Mouse (Mus musculus): Measurements from ENCODE around the gene Bud13. TPM values are rescaled to one million over a fixed set of nuclear protein-coding genes. Genes with fewer than 3 reads are reported as not detected.
"Not testable (repeated sequence)": the region's sequence is repeated elsewhere in the genome, so short reads cannot be mapped to it uniquely, and the experiment has no call there.

The Bud13 gene
- polyA plus RNA-seq, 1 experiment from 2014 or later, result 17.9 TPM

DNA sequence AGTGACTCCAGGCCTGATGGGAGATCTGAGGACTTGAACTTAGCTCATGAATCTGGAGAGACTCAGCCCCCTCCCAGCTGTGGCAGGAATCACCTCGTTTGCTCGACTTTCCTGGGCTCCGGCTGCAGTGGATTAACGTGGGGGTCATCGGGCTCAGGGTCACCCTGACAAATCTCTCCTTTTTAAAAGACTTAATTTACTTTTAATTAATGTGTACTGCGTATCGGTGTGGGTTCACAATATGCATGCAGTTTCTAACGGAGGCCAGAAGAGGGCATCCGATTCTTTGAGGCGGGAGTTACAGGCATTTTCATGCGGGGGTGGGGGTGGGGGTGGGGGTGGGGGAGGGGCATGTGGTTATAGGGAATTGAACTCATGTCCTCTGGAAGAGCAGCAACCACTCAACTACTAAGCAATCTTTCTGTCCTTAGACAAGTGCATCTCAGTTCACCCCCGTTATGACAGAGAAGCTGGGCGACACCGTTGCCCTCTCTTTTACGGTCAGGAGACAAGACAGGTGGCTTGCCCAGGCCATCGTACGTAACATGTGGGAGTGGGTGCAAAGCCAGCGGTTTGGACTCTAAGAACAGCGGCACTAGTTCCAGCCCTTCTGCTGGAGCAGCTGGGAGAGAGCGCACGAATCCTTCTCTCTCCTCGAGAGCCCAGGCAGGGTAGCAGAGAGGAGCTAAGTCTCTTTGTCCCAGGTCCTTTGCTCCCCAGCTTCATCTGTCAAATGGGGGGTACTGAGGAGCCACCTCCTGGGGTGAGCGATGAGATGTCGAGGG, 47.2 kb downstream of the Bud13 start:
- Histone ChIP-seq H3K36me3 (ENCODE audit: control insufficient read depth, insufficient read depth) (no peaks in the 10 kb centered on the region), H3K4me2 (ENCODE audit: low read length) (no peak overlapping the region), H3K27ac (ENCODE audit: low read length) (no peak overlapping the region), H3K27me3 (replicated peaks; ENCODE audit: control insufficient read depth, insufficient read depth, low read length) (no peaks in the 10 kb centered on the region), H3K9ac (replicated peaks; ENCODE audit: low read depth, low read length) (no peak overlapping the region), H3K9me3 (ENCODE audit: control insufficient read depth, low read length) (no peaks in the 10 kb centered on the region), H3K4me3 (replicated peaks; ENCODE audit: low read length) (no peak overlapping the region), H3K4me1 (replicated peaks; ENCODE audit: control insufficient read depth, insufficient read depth, low read length) (peaks cover 20% of the 10 kb centered on the region)
- no peak for ATAC-seq
- WGBS, result 19% methylated on average over 24 of the region's 24 CpGs

DNA sequence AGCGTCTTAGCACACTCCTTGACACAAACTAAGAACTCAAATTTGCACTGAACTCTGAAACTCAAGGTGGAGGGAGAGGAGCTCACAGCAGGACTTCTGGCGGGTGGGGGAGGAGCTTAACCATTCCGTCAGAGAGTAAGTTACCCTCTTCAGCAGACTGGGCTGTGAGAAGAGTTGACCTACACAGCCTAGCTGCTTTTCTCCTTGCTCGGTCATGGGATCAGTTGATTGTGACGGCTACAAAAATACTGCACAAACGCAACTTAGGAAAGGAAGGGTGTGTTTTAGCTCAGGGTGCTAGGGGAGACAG, 47.7 kb downstream of the Bud13 start:
- Histone ChIP-seq H3K27me3 (replicated peaks; ENCODE audit: control insufficient read depth, insufficient read depth, low read length) (no peaks in the 10 kb centered on the region), H3K4me3 (replicated peaks; ENCODE audit: low read length) (no peak overlapping the region), H3K9me3 (ENCODE audit: control insufficient read depth, low read length) (no peaks in the 10 kb centered on the region), H3K4me1 (replicated peaks; ENCODE audit: control insufficient read depth, insufficient read depth, low read length) (peaks cover 18% of the 10 kb centered on the region), H3K36me3 (ENCODE audit: control insufficient read depth, insufficient read depth) (no peaks in the 10 kb centered on the region), H3K9ac (replicated peaks; ENCODE audit: low read depth, low read length) (no peak overlapping the region), H3K27ac (ENCODE audit: low read length) (no peak overlapping the region), H3K4me2 (ENCODE audit: low read length) (no peak overlapping the region)
- 56% methylated on average over 6 of the region's 6 CpGs for WGBS
- ATAC-seq, result no peak

- Histone ChIP-seq H3K9me3 (ENCODE audit: control insufficient read depth, low read length) (no peaks in the 10 kb centered on the region), H3K27me3 (replicated peaks; ENCODE audit: control insufficient read depth, insufficient read depth, low read length) (no peaks in the 10 kb centered on the region), H3K36me3 (ENCODE audit: control insufficient read depth, insufficient read depth) (no peaks in the 10 kb centered on the region), H3K4me1 (replicated peaks; ENCODE audit: control insufficient read depth, insufficient read depth, low read length) (peaks cover 18% of the 10 kb centered on the region), H3K4me3 (replicated peaks; ENCODE audit: low read length) (no peak overlapping the region), H3K4me2 (ENCODE audit: low read length) (no peak overlapping the region), H3K27ac (ENCODE audit: low read length) (no peak overlapping the region), H3K9ac (replicated peaks; ENCODE audit: low read depth, low read length) (no peak overlapping the region)
- WGBS, result 79% methylated on average over 1 of the region's 1 CpGs
- ATAC-seq, result no peak
These were observed 48.5 kb downstream of the Bud13 start for GRCm38 (mm10) chr9:46331301-46331700.

GRCm38 (mm10) chr9:46334471-46335025, 51.7 kb downstream of the Bud13 start:
- ATAC-seq, result no peak

DNA sequence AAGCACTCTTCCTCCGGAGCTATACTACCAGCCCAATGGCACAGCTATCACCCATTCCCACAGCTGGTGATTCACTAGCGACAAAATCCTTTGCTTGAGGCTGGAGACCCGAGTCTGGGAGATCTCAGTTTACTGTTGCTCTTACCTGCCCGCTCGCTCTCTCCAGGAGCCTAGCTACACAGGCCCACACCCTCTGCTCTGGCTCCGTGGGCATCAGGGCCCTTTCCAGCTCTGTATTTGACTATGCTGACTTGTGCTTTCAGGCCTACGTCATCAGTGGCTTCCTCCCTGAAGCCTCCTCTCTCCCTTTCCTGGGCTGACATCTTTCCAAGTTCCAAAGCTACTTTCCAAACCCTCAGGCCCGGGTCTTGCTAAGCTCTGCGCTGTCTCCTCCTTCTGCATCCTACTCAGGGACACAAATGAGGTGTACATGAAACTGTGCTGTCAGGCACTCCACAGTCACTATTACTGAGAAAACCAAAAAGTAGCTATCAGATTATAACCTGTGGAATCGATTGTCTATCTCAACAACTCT, 52.7 kb downstream of the Bud13 start:
- Histone ChIP-seq H3K4me1 (replicated peaks; ENCODE audit: control insufficient read depth, insufficient read depth, low read length) (peaks cover 16% of the 10 kb centered on the region), H3K4me3 (replicated peaks; ENCODE audit: low read length) (no peak overlapping the region), H3K4me2 (ENCODE audit: low read length) (no peak overlapping the region), H3K9me3 (ENCODE audit: control insufficient read depth, low read length) (no peaks in the 10 kb centered on the region), H3K9ac (replicated peaks; ENCODE audit: low read depth, low read length) (no peak overlapping the region), H3K27ac (ENCODE audit: low read length) (no peak overlapping the region), H3K36me3 (ENCODE audit: control insufficient read depth, insufficient read depth) (no peaks in the 10 kb centered on the region), H3K27me3 (replicated peaks; ENCODE audit: control insufficient read depth, insufficient read depth, low read length) (no peaks in the 10 kb centered on the region)
- ATAC-seq, result no peak
- 78% methylated on average over 10 of the region's 10 CpGs for WGBS

More at GRCm38 (mm10) chr9:46334471-46335025, 51.7 kb downstream of the Bud13 start:
- Histone ChIP-seq H3K4me3 (replicated peaks; ENCODE audit: low read length) (no peak overlapping the region), H3K4me1 (replicated peaks; ENCODE audit: control insufficient read depth, insufficient read depth, low read length) (peaks cover 18% of the 10 kb centered on the region), H3K4me2 (ENCODE audit: low read length) (no peak overlapping the region), H3K9me3 (ENCODE audit: control insufficient read depth, low read length) (no peaks in the 10 kb centered on the region), H3K9ac (replicated peaks; ENCODE audit: low read depth, low read length) (no peak overlapping the region), H3K36me3 (ENCODE audit: control insufficient read depth, insufficient read depth) (no peaks in the 10 kb centered on the region), H3K27ac (ENCODE audit: low read length) (no peak overlapping the region), H3K27me3 (replicated peaks; ENCODE audit: control insufficient read depth, insufficient read depth, low read length) (no peaks in the 10 kb centered on the region)
- WGBS, result 49% methylated on average over 26 of the region's 26 CpGs

DNA sequence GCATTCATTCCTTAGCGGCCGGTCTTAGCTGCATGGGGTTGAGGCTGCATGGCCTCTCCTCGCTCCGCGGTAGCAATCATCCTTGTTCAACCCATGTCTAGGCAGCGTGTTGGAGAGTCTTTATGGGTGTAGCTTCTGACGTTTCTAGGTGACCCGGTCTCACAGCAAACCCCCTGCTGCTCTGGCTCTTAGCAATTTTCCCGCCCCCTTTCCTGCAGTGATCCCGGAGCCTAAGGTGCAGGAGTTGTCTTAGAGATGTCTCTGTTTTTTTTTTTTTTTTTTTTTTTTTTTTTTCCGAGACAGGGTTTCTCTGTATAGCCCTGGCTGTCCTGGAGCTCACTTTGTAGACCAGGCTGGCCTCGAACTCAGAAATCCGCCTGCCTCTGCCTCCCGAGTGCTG, 53.5 kb downstream of the Bud13 start:
- H3K4me2 ChIP-seq (ENCODE audit: low read length); H3K9ac ChIP-seq (replicated peaks; ENCODE audit: low read depth, low read length); H3K27ac ChIP-seq (ENCODE audit: low read length); H3K36me3 ChIP-seq (ENCODE audit: control insufficient read depth, insufficient read depth); H3K4me3 ChIP-seq (replicated peaks; ENCODE audit: low read length); H3K27me3 ChIP-seq (replicated peaks; ENCODE audit: control insufficient read depth, insufficient read depth, low read length); ATAC-seq; H3K9me3 ChIP-seq (ENCODE audit: control insufficient read depth, low read length): not testable (repeated sequence)
- peaks cover 16% of the 10 kb centered on the region for H3K4me1 ChIP-seq (replicated peaks; ENCODE audit: control insufficient read depth, insufficient read depth, low read length)
- WGBS, result 69% methylated on average over 11 of the region's 14 CpGs

DNA sequence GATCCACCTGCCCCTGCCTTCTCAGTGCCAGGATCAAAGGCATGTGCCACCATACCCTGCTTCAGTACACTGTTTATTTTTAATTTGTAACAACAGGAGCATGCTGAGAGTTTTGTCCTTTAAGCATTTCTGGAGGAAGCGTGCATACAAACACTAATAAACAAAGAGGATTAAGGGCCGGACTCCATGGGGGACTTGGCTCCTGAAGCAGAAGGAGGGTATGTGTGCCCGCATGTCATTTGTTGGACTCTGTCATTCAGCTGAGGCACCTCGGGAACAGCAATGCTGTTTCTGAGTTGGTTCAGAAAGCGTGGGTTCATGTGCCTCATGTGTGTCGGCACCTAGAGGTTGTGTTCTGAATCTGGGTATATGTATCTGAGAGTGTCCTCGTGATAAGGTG, 54.5 kb downstream of the Bud13 start:
- no peak overlapping the region for H3K4me3 ChIP-seq (replicated peaks; ENCODE audit: low read length)
- ATAC-seq, result no peak
- no peak overlapping the region for H3K9ac ChIP-seq (replicated peaks; ENCODE audit: low read depth, low read length)
- no peaks in the 10 kb centered on the region for H3K9me3 ChIP-seq (ENCODE audit: control insufficient read depth, low read length)
- H3K27ac ChIP-seq (ENCODE audit: low read length), result no peak overlapping the region
- H3K27me3 ChIP-seq (replicated peaks; ENCODE audit: control insufficient read depth, insufficient read depth, low read length), result 0 out of 2 replicates have a peak, but pooled peaks cover 2% of the 10 kb centered on the region
- peaks cover 16% of the 10 kb centered on the region for H3K4me1 ChIP-seq (replicated peaks; ENCODE audit: control insufficient read depth, insufficient read depth, low read length)
- no peak overlapping the region for H3K4me2 ChIP-seq (ENCODE audit: low read length)
- 28% methylated on average over 7 of the region's 7 CpGs for WGBS
- no peaks in the 10 kb centered on the region for H3K36me3 ChIP-seq (ENCODE audit: control insufficient read depth, insufficient read depth)

DNA sequence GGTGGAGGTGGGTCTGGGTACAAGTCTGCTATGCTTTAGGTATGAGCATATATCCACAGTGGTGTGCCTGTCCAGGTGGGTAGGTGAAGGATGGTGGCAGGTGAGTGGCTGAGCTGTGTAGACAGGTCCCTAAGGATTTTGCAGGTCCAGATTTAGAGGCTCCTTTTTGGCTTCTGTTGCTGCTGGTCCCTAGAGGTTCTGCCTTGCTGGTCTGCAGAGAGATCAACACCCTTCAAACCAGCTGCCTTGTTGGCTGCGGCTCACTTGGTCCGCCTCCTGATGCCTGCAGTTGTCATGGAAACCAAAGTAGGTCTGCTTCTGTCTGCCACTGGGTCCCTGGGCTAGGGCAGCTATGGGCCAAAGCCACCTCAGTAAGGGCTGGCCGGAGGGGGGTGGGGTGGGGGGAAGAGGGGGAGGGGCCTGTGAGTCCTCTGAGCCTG, 55.1 kb downstream of the Bud13 start:
- H3K4me1 ChIP-seq (replicated peaks; ENCODE audit: control insufficient read depth, insufficient read depth, low read length), result peaks cover 16% of the 10 kb centered on the region
- H3K27ac ChIP-seq (ENCODE audit: low read length), result peak overlapping the region; percentile 64; the same call in 1 of the 2 replicates
- no peaks in the 10 kb centered on the region for H3K9me3 ChIP-seq (ENCODE audit: control insufficient read depth, low read length)
- 0 out of 2 replicates have a peak, but pooled peaks cover 2% of the 10 kb centered on the region for H3K27me3 ChIP-seq (replicated peaks; ENCODE audit: control insufficient read depth, insufficient read depth, low read length)
- H3K36me3 ChIP-seq (ENCODE audit: control insufficient read depth, insufficient read depth), result no peaks in the 10 kb centered on the region
- WGBS, result 0% methylated on average over 3 of the region's 3 CpGs
- peak; percentile 92 for ATAC-seq
- no peak overlapping the region for H3K4me3 ChIP-seq (replicated peaks; ENCODE audit: low read length)
- H3K4me2 ChIP-seq (ENCODE audit: low read length), result no peak overlapping the region
- no peak overlapping the region for H3K9ac ChIP-seq (replicated peaks; ENCODE audit: low read depth, low read length)

DNA sequence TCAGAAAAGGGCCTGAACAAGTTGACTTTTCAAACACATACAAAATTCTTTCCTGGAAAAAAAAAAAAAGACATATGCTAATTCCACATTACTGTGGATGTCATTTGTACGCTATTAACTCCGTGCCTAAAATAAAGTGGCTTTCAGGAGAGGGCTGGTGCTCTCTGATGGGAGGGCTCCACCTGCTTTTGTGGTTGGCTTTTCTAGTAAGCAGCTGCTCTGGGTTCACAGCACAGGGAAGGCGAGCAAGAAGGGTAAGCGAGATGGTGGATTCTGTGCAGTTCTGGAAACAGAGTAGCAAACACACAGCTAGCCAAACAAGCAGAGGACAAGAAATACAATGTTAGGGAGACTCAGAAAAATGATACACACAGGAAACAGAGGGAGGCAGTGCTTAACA, 55.6 kb downstream of the Bud13 start:
- Histone ChIP-seq H3K9ac (replicated peaks; ENCODE audit: low read depth, low read length) (no peak overlapping the region), H3K27me3 (replicated peaks; ENCODE audit: control insufficient read depth, insufficient read depth, low read length) (0 out of 2 replicates have a peak, but pooled peaks cover 2% of the 10 kb centered on the region), H3K4me3 (replicated peaks; ENCODE audit: low read length) (no peak overlapping the region), H3K36me3 (ENCODE audit: control insufficient read depth, insufficient read depth) (no peaks in the 10 kb centered on the region), H3K27ac (ENCODE audit: low read length) (peak overlapping the region; percentile 28; the same call in 1 of the 2 replicates), H3K4me2 (ENCODE audit: low read length) (no peak overlapping the region), H3K9me3 (ENCODE audit: control insufficient read depth, low read length) (no peaks in the 10 kb centered on the region), H3K4me1 (replicated peaks; ENCODE audit: control insufficient read depth, insufficient read depth, low read length) (peaks cover 16% of the 10 kb centered on the region)
- 14% methylated on average over 4 of the region's 4 CpGs for WGBS
- ATAC-seq, result peak; percentile 62
